Mouse (Mus musculus): ENCODE data around the gene Dnaja2. TPM values are rescaled to one million over a fixed set of nuclear protein-coding genes. Genes with fewer than 3 reads are reported as not detected.

Gene Dnaja2
- polyA plus RNA-seq, 1 experiment from 2014 or later = 101 TPM

DNA sequence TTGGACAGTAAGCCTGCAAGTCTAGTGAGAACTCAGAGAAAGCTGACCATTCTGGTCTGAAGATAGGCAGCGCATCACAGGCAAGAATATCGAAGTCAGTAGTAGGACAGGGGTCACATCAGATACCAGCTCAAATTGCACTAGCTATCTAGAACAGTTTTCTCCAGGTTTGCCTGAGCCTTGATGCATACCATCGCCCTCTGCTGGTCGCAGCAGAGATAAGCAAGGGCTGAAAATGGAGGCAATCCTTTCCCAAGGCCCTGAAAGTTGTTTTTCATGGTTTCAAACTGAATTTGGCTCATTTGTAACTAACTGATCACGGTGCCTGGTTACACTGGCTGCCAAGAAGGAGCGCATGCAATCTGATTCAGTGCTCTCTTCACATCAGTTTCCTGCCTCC is 29.0 kb downstream of the Dnaja2 start:
- H3K4me1 ChIP-seq (replicated peaks; ENCODE audit: control insufficient read depth, insufficient read depth, low read length) = no peaks in the 10 kb centered on the region
- no peak overlapping the region for H3K9ac ChIP-seq (ENCODE audit: low read depth, low read length)
- H3K4me3 ChIP-seq (ENCODE audit: low read depth, low read length) = no peak overlapping the region
- H3K27me3 ChIP-seq (replicated peaks; ENCODE audit: control insufficient read depth, insufficient read depth, low read length) = no peaks in the 10 kb centered on the region
- no peak overlapping the region for H3K27ac ChIP-seq (ENCODE audit: low read depth, low read length)
- TF ChIP-seq CTCF (IDR thresholded peaks at IDR 0.05; ENCODE audit: low read depth) = peak; percentile 95
- H3K9me3 ChIP-seq (ENCODE audit: control insufficient read depth) = no peaks in the 10 kb centered on the region
- no peak for ATAC-seq
- peaks cover 31% of the 10 kb centered on the region; the same call in 1 of the 2 replicates for H3K36me3 ChIP-seq (ENCODE audit: control insufficient read depth, insufficient read depth)
- H3K4me2 ChIP-seq (replicated peaks; ENCODE audit: low read depth) = no peak overlapping the region
- WGBS = 22% methylated on average over 6 of the region's 6 CpGs

DNA sequence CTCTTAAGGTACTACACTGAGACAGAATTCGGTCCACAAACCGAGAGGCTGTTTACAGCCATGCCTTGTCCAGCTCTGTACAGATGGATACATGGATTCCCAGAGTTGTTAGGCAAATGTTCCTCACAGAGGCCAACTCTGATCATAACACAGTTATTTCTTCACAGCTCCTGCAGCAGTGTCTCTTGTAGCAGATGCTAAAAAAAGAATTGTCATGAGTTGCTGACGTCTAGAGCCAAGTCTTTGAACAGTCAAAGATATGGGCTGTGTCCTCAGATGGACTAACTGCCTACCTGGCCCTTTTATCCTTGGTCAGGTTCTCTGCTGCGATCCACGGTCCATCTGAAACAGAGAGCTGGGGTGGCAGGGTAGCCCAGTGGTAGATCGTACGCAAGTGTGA is 31.1 kb downstream of the Dnaja2 start:
- Histone ChIP-seq H3K36me3 (ENCODE audit: control insufficient read depth, insufficient read depth) (peaks cover 41% of the 10 kb centered on the region; the same call in 1 of the 2 replicates), H3K27me3 (replicated peaks; ENCODE audit: control insufficient read depth, insufficient read depth, low read length) (no peaks in the 10 kb centered on the region), H3K4me1 (replicated peaks; ENCODE audit: control insufficient read depth, insufficient read depth, low read length) (no peaks in the 10 kb centered on the region), H3K27ac (ENCODE audit: low read depth, low read length) (no peak overlapping the region), H3K4me2 (replicated peaks; ENCODE audit: low read depth) (no peak overlapping the region), H3K9me3 (ENCODE audit: control insufficient read depth) (no peaks in the 10 kb centered on the region), H3K4me3 (ENCODE audit: low read depth, low read length) (no peak overlapping the region), H3K9ac (ENCODE audit: low read depth, low read length) (no peak overlapping the region)
- 94% methylated on average over 7 of the region's 7 CpGs for WGBS
- ATAC-seq = no peak
- TF ChIP-seq CTCF (IDR thresholded peaks at IDR 0.05; ENCODE audit: low read depth) = no peak

DNA sequence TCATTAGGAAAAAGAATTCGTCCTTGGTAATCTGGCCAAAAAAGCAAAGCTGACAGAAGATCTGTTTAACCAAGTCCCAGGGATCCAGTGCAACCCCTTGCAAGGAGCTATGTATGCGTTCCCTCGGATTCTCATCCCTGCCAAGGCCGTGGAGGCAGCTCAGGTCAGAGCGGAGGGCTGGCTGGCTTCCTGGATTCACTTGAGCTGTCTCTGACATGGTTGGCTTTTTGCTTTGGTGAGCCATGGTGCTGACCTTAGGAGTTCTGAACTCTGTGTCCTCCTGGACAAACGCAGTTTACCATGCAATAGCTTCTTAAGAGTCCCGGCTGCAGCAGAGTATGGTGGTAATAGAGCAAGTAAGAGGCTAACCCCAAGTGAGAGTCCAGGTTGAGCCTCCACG is 33.8 kb downstream of the Dnaja2 start:
- H3K4me1 ChIP-seq (replicated peaks; ENCODE audit: control insufficient read depth, insufficient read depth, low read length) = no peaks in the 10 kb centered on the region
- no peak overlapping the region for H3K27ac ChIP-seq (ENCODE audit: low read depth, low read length)
- TF ChIP-seq CTCF (IDR thresholded peaks at IDR 0.05; ENCODE audit: low read depth) = no peak
- no peak overlapping the region for H3K4me2 ChIP-seq (replicated peaks; ENCODE audit: low read depth)
- no peak overlapping the region for H3K4me3 ChIP-seq (ENCODE audit: low read depth, low read length)
- WGBS = 92% methylated on average over 8 of the region's 8 CpGs
- ATAC-seq = no peak
- H3K27me3 ChIP-seq (replicated peaks; ENCODE audit: control insufficient read depth, insufficient read depth, low read length) = no peaks in the 10 kb centered on the region
- H3K9me3 ChIP-seq (ENCODE audit: control insufficient read depth) = no peaks in the 10 kb centered on the region
- H3K36me3 ChIP-seq (ENCODE audit: control insufficient read depth, insufficient read depth) = peaks cover 40% of the 10 kb centered on the region; the same call in 1 of the 2 replicates
- H3K9ac ChIP-seq (ENCODE audit: low read depth, low read length) = no peak overlapping the region

DNA sequence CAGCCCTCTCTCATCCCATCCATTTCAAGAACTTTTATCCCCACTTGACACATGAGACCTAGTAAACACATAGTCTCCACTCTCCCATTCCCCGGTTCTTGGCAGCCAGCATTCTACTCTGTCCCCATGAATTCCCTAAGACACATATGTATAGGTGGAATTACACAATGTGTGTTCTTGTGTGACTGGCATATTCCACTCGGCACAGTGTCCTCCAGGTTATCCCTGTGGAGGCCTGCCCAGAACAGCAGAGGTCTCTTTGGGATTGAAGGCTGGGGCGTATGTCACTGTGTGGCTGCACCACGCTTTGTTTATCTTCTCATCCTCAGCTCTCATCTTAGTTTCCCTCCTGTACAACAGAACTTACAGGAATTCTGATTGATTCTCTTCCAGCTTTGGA is 34.6 kb downstream of the Dnaja2 start:
- Histone ChIP-seq H3K36me3 (ENCODE audit: control insufficient read depth, insufficient read depth) (peaks cover 40% of the 10 kb centered on the region), H3K4me3 (ENCODE audit: low read depth, low read length) (no peak overlapping the region), H3K9me3 (ENCODE audit: control insufficient read depth) (no peaks in the 10 kb centered on the region), H3K27ac (ENCODE audit: low read depth, low read length) (no peak overlapping the region), H3K9ac (ENCODE audit: low read depth, low read length) (no peak overlapping the region), H3K4me1 (replicated peaks; ENCODE audit: control insufficient read depth, insufficient read depth, low read length) (no peaks in the 10 kb centered on the region), H3K4me2 (replicated peaks; ENCODE audit: low read depth) (no peak overlapping the region), H3K27me3 (replicated peaks; ENCODE audit: control insufficient read depth, insufficient read depth, low read length) (no peaks in the 10 kb centered on the region)
- ATAC-seq = no peak
- TF ChIP-seq CTCF (IDR thresholded peaks at IDR 0.05; ENCODE audit: low read depth) = no peak
- WGBS = 92% methylated on average over 4 of the region's 4 CpGs

DNA sequence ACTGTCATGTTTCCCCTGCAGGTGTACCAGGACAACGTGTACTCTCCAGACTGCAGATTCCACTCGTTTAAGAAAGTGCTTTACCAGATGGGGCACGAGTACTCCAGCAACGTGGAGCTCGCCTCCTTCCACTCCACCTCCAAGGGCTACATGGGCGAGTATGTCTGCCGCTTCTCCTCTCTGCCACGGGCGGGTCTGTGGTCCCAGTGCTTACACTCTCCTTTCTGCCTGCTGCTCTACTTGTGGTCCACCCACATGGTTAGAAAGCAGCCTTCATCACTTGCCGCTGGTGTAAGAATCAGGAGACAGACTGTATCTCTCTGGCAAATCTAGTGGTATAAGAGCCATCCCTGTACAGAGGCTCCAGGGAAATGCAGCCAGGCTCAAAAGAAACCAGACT is 37.2 kb downstream of the Dnaja2 start:
- WGBS = 92% methylated on average over 10 of the region's 10 CpGs
- Histone ChIP-seq H3K4me3 (ENCODE audit: low read depth, low read length) (no peak overlapping the region), H3K27ac (ENCODE audit: low read depth, low read length) (no peak overlapping the region), H3K4me2 (replicated peaks; ENCODE audit: low read depth) (no peak overlapping the region), H3K4me1 (replicated peaks; ENCODE audit: control insufficient read depth, insufficient read depth, low read length) (no peaks in the 10 kb centered on the region), H3K36me3 (ENCODE audit: control insufficient read depth, insufficient read depth) (peaks cover 38% of the 10 kb centered on the region), H3K9ac (ENCODE audit: low read depth, low read length) (no peak overlapping the region), H3K9me3 (ENCODE audit: control insufficient read depth) (no peaks in the 10 kb centered on the region), H3K27me3 (replicated peaks; ENCODE audit: control insufficient read depth, insufficient read depth, low read length) (no peaks in the 10 kb centered on the region)
- no peak for TF ChIP-seq CTCF (IDR thresholded peaks at IDR 0.05; ENCODE audit: low read depth)
- ATAC-seq = no peak

DNA sequence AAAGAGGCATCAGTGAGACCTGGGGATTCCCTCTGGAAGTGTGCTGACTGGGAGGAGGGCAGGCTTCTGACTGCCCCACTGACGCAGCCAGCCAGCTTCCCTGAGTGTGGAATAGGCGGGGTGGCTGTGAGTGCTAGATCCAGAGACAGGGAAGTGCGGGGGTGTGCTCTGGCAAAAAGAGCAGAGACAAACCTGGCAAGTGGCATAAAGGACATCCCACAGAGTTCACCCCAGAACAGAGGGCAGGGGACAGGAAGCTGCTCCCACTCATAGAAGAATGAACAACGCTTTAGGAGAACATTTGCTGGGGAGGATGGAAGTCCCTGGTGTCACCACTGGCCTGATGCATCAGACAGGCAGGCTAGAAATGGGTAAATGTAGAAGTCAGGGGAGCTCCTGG is 37.8 kb downstream of the Dnaja2 start:
- Histone ChIP-seq H3K27ac (ENCODE audit: low read depth, low read length) (no peak overlapping the region), H3K4me2 (replicated peaks; ENCODE audit: low read depth) (no peak overlapping the region), H3K4me1 (replicated peaks; ENCODE audit: control insufficient read depth, insufficient read depth, low read length) (no peaks in the 10 kb centered on the region), H3K9me3 (ENCODE audit: control insufficient read depth) (no peaks in the 10 kb centered on the region), H3K36me3 (ENCODE audit: control insufficient read depth, insufficient read depth) (peaks cover 31% of the 10 kb centered on the region), H3K9ac (ENCODE audit: low read depth, low read length) (no peak overlapping the region), H3K4me3 (ENCODE audit: low read depth, low read length) (no peak overlapping the region), H3K27me3 (replicated peaks; ENCODE audit: control insufficient read depth, insufficient read depth, low read length) (no peaks in the 10 kb centered on the region)
- 83% methylated on average over 4 of the region's 4 CpGs for WGBS
- TF ChIP-seq CTCF (IDR thresholded peaks at IDR 0.05; ENCODE audit: low read depth) = no peak
- no peak for ATAC-seq

DNA sequence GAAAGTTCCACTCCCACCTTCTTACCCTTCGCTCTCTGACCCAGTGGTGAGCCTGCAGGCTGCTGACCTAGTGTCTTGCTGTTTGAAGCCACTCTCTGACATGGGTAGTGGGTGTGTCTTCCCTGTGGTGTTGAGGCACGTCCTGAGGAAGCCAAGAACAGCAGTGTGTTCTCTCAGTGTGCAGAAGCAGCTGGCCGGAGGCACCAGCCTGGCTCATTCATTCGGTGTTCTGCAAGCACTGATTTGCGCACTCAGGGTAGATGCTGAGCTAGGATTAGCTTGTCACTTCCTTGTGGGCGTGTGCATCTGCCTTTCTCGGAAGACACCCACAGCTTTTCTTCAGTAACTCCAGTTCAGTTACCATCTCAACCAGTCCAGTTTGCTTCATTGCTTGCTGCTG is 39.8 kb downstream of the Dnaja2 start:
- Histone ChIP-seq H3K27ac (ENCODE audit: low read depth, low read length) (no peak overlapping the region), H3K9me3 (ENCODE audit: control insufficient read depth) (no peaks in the 10 kb centered on the region), H3K9ac (ENCODE audit: low read depth, low read length) (no peak overlapping the region), H3K4me3 (ENCODE audit: low read depth, low read length) (no peak overlapping the region), H3K4me1 (replicated peaks; ENCODE audit: control insufficient read depth, insufficient read depth, low read length) (no peaks in the 10 kb centered on the region), H3K4me2 (replicated peaks; ENCODE audit: low read depth) (0 out of 2 replicates have a peak overlapping the region, but pooled peaks have one; percentile 17), H3K36me3 (ENCODE audit: control insufficient read depth, insufficient read depth) (peaks cover 21% of the 10 kb centered on the region), H3K27me3 (replicated peaks; ENCODE audit: control insufficient read depth, insufficient read depth, low read length) (no peaks in the 10 kb centered on the region)
- TF ChIP-seq CTCF (IDR thresholded peaks at IDR 0.05; ENCODE audit: low read depth) = no peak
- 0 out of 2 replicates have a peak, but pooled peaks have one; percentile 10 for ATAC-seq
- 48% methylated on average over 7 of the region's 7 CpGs for WGBS
